Mouse (Mus musculus) intestine, embryonic 14.5 days (tissue): ENCODE results near the gene Snrnp35. TPM values are rescaled to one million over a fixed set of nuclear protein-coding genes. Genes with fewer than 3 reads are reported as not detected.

ENCODE experiments used
- polyA plus RNA-seq: library from polyadenylated mRNA; unstranded; fragments of >200 nt; fragmentation: Nextera tagmentation; extraction: Ambion mirVana; gene quantifications from 2 replicates; pipeline ENCODE4 v1.2.1, GENCODE M21; 2014

The Snrnp35 gene
- polyA plus RNA-seq, 1 experiment from 2014 or later, result 10.7 TPM

Other genes starting within 250 kb of the Snrnp35 start
- 6.2 and 6.7 TPM in 2 replicates for gene Pitpnm2, start 233.4 kb upstream of the Snrnp35 start, polyA plus RNA-seq
- gene Mphosph9, start 155.2 kb upstream of the Snrnp35 start, polyA plus RNA-seq, result 13.6 and 13.9 TPM in 2 replicates
- gene 2810006K23Rik, start 155.0 kb upstream of the Snrnp35 start, polyA plus RNA-seq, result 11.6 and 14.1 TPM in 2 replicates
- 58.7 and 59.5 TPM in 2 replicates for gene Cdk2ap1, start 120.1 kb upstream of the Snrnp35 start, polyA plus RNA-seq
- 92.7 and 93.5 TPM in 2 replicates for gene Sbno1, start 57.1 kb upstream of the Snrnp35 start, polyA plus RNA-seq
- 52.3 and 57.7 TPM in 2 replicates for gene Kmt5a, start 43.2 kb upstream of the Snrnp35 start, polyA plus RNA-seq
- 37.2 and 38.8 TPM in 2 replicates for gene Rilpl2, start 4.8 kb upstream of the Snrnp35 start, polyA plus RNA-seq
- 14.9 and 16.6 TPM in 2 replicates for gene Rilpl1, start 48.3 kb downstream of the Snrnp35 start, polyA plus RNA-seq
- gene Tmed2, start 57.6 kb downstream of the Snrnp35 start, polyA plus RNA-seq, result 530 and 550 TPM in 2 replicates
- 15.2 and 16.1 TPM in 2 replicates for gene Ddx55, start 69.7 kb downstream of the Snrnp35 start, polyA plus RNA-seq
- gene Eif2b1, start 96.0 kb downstream of the Snrnp35 start, polyA plus RNA-seq, result 99.2 and 99.6 TPM in 2 replicates
- 75.5 and 84.2 TPM in 2 replicates for gene Gtf2h3, start 96.0 kb downstream of the Snrnp35 start, polyA plus RNA-seq
- gene Atp6v0a2, start 145.4 kb downstream of the Snrnp35 start, polyA plus RNA-seq, result 44.0 and 46.6 TPM in 2 replicates
- gene Dnah10, start 242.0 kb downstream of the Snrnp35 start, polyA plus RNA-seq, result 0.11 TPM in 2 replicates